Mouse (Mus musculus): ENCODE measurements at regions not wholly inside any gene's neighbourhood (a gene's known extent, or its start where the extent isn't known, plus 50 kb on each side); places are given as distances from the start of the nearest gene placed in this dataset.

GRCm38 (mm10) chr7:40390927-40391326, 507.2 kb upstream of the Vstm2b start:
- intact Hi-C loops (cut with DNase I): loop anchor here (10.0 kb wide), 1 partner anchor 514 kb away; no protein-coding TSS in a partner anchor
- no peak for DNase-seq (ENCODE audit: low spot score in 2 of 2)

- DNase-seq (ENCODE audit: low spot score in 2 of 2): no peak
- intact Hi-C loops (cut with DNase I): loop anchor here (10.0 kb wide), 1 partner anchor 513 kb away; no protein-coding TSS in a partner anchor
Measured at GRCm38 (mm10) chr7:40391626-40392025, 506.5 kb upstream of the Vstm2b start.

- intact Hi-C loops (cut with DNase I): loop anchor here (10.0 kb wide), 1 partner anchor 513 kb away; no protein-coding TSS in a partner anchor
- DNase-seq (ENCODE audit: low spot score in 2 of 2): no peak
Measured at GRCm38 (mm10) chr7:40392207-40392606, 505.9 kb upstream of the Vstm2b start.

- intact Hi-C loops (cut with DNase I): loop anchor here (10.0 kb wide), 1 partner anchor 512 kb away; no protein-coding TSS in a partner anchor
- no peak for DNase-seq (ENCODE audit: low spot score in 2 of 2)
Measured at GRCm38 (mm10) chr7:40392699-40393098, 505.4 kb upstream of the Vstm2b start.

- intact Hi-C loops (cut with DNase I): loop anchor here (10.0 kb wide), 1 partner anchor 507 kb away; no protein-coding TSS in a partner anchor
- DNase-seq (ENCODE audit: low spot score in 2 of 2): no peak
Measured at GRCm38 (mm10) chr7:40398266-40398665, 499.9 kb upstream of the Vstm2b start.

GRCm38 (mm10) chr7:40419332-40419731, 478.8 kb upstream of the Vstm2b start:
- DNase-seq (ENCODE audit: low spot score in 2 of 2): no peak
- intact Hi-C loops (cut with DNase I): no loop called here

- intact Hi-C loops (cut with DNase I): no loop called here
- DNase-seq (ENCODE audit: low spot score in 2 of 2): no peak
Measured at GRCm38 (mm10) chr7:40422125-40422524, 476.0 kb upstream of the Vstm2b start.

- no peak for DNase-seq (ENCODE audit: low spot score in 2 of 2)
- intact Hi-C loops (cut with DNase I): no loop called here
Measured at GRCm38 (mm10) chr7:40429416-40429815, 468.7 kb upstream of the Vstm2b start.

- intact Hi-C loops (cut with DNase I): no loop called here
- DNase-seq (ENCODE audit: low spot score in 2 of 2): no peak
Measured at GRCm38 (mm10) chr7:40433906-40434305, 464.2 kb upstream of the Vstm2b start.

- intact Hi-C loops (cut with DNase I): no loop called here
- no peak for DNase-seq (ENCODE audit: low spot score in 2 of 2)
Measured at GRCm38 (mm10) chr7:40441128-40441527, 457.0 kb upstream of the Vstm2b start.

GRCm38 (mm10) chr7:40441786-40442185, 456.3 kb upstream of the Vstm2b start:
- intact Hi-C loops (cut with DNase I): no loop called here
- no peak for DNase-seq (ENCODE audit: low spot score in 2 of 2)

GRCm38 (mm10) chr7:40466382-40466781, 431.7 kb upstream of the Vstm2b start:
- intact Hi-C loops (cut with DNase I): no loop called here
- DNase-seq (ENCODE audit: low spot score in 2 of 2): no peak

GRCm38 (mm10) chr7:40487256-40487655, 410.9 kb upstream of the Vstm2b start:
- no peak for DNase-seq (ENCODE audit: low spot score in 2 of 2)
- intact Hi-C loops (cut with DNase I): no loop called here

- DNase-seq (ENCODE audit: low spot score in 2 of 2): no peak
- intact Hi-C loops (cut with DNase I): no loop called here
Measured at GRCm38 (mm10) chr7:40522703-40523267, 375.3 kb upstream of the Vstm2b start.

GRCm38 (mm10) chr7:40536601-40537000, 361.5 kb upstream of the Vstm2b start:
- intact Hi-C loops (cut with DNase I): no loop called here
- peak in 1 of 2 experiments; percentile 16 for DNase-seq (ENCODE audit: low spot score in 2 of 2)

- no peak for DNase-seq (ENCODE audit: low spot score in 2 of 2)
- intact Hi-C loops (cut with DNase I): no loop called here
Measured at GRCm38 (mm10) chr7:40537621-40538020, 360.5 kb upstream of the Vstm2b start.

- DNase-seq (ENCODE audit: low spot score in 2 of 2): no peak
- intact Hi-C loops (cut with DNase I): no loop called here
Measured at GRCm38 (mm10) chr7:40539789-40540188, 358.3 kb upstream of the Vstm2b start.

GRCm38 (mm10) chr7:40541283-40541682, 356.8 kb upstream of the Vstm2b start:
- intact Hi-C loops (cut with DNase I): no loop called here
- DNase-seq (ENCODE audit: low spot score in 2 of 2): no peak

- intact Hi-C loops (cut with DNase I): no loop called here
- no peak for DNase-seq (ENCODE audit: low spot score in 2 of 2)
Measured at GRCm38 (mm10) chr7:40563447-40564118, 334.5 kb upstream of the Vstm2b start.

- DNase-seq (ENCODE audit: low spot score in 2 of 2): no peak
- intact Hi-C loops (cut with DNase I): no loop called here
Measured at GRCm38 (mm10) chr7:40575971-40576370, 322.2 kb upstream of the Vstm2b start.

GRCm38 (mm10) chr7:40577365-40577764, 320.8 kb upstream of the Vstm2b start:
- DNase-seq (ENCODE audit: low spot score in 2 of 2): no peak

More at GRCm38 (mm10) chr7:40577365-40577764, 320.8 kb upstream of the Vstm2b start:
- intact Hi-C loops (cut with DNase I): no loop called here
